Mouse (Mus musculus) liver, postnatal 0 days (tissue): ENCODE data around the gene Tmem120a. TPM values are rescaled to one million over a fixed set of nuclear protein-coding genes. Genes with fewer than 3 reads are reported as not detected.

Experiments
- ATAC-seq: fragments of 200-750 bp; cut with Nextera tagmentation; 2 replicates; pipeline ENCODE4 v1.8.0; 2017; ENCODE audit warnings: mild to moderate bottlenecking, moderate library complexity
- DNase-seq: peaks from one replicate; pipeline ENCODE4 v3.0.0-alpha.2; 2016
- H3K27ac ChIP-seq: fragments of 300-500 bp; sonication (generic); 2 replicates; pipeline ENCODE4 v1.5.1; 2014; ENCODE audit warnings: antibody characterized with exemption, moderate library complexity, mild to moderate bottlenecking, low read depth
- H3K27me3 ChIP-seq: fragments of 300-500 bp; sonication (generic); 2 replicates; pipeline ENCODE4 v1.6.1; 2014; ENCODE audit warnings: low read length, control low read depth, mixed read lengths; ENCODE audit not compliant: insufficient read depth
- H3K36me3 ChIP-seq: fragments of 300-500 bp; sonication (generic); replicated peaks from 2 replicates; pipeline ENCODE4 v1.6.1; 2014; ENCODE audit warnings: mild to moderate bottlenecking, control low read depth, low read length, moderate library complexity, mixed read lengths; ENCODE audit not compliant: insufficient read depth
- H3K4me1 ChIP-seq: fragments of 300-500 bp; sonication (generic); 2 replicates; pipeline ENCODE4 v1.6.1; 2014; ENCODE audit warnings: antibody characterized with exemption, mild to moderate bottlenecking, control low read depth; ENCODE audit not compliant: insufficient read depth
- H3K4me2 ChIP-seq: fragments of 300-500 bp; sonication (generic); 2 replicates; pipeline ENCODE4 v1.6.1; 2014; ENCODE audit warnings: low read depth, mild to moderate bottlenecking, low read length, moderate library complexity, mixed read lengths
- H3K4me3 ChIP-seq: fragments of 300-500 bp; sonication (generic); 2 replicates; pipeline ENCODE4 v1.5.1; 2014; ENCODE audit warnings: low read depth, low read length
- H3K9ac ChIP-seq: fragments of 300-500 bp; sonication (generic); replicated peaks from 2 replicates; pipeline ENCODE4 v1.6.1; 2014; ENCODE audit warnings: mild to moderate bottlenecking, moderate library complexity
- H3K9me3 ChIP-seq: fragments of 300-500 bp; sonication (generic); 2 replicates; pipeline ENCODE4 v1.6.1; 2016; ENCODE audit warnings: mild to moderate bottlenecking, control low read depth, low read length, mixed read lengths
- CTCF ChIP-seq: sonication (generic); IDR thresholded peaks from 2 replicates; pipeline ENCODE4 v1.5.1; 2016; ENCODE audit warnings: antibody characterized with exemption, low read depth
- EP300 ChIP-seq: IDR thresholded peaks from 2 replicates; pipeline ENCODE4 v1.6.1; 2016; ENCODE audit warnings: antibody characterized with exemption, low read depth, mild to moderate bottlenecking
- WGBS: fragments of 180-500 bp; shearing (Covaris S2); extraction: QIAGEN DNeasy Blood & Tissue Kit; methylation state at CpG from one replicate; pipeline ENCODE4 v1.1.7; 2014; ENCODE audit not compliant: insufficient replicate concordance; 5-methylcytosine and 5-hydroxymethylcytosine counted together
- polyA plus RNA-seq: library from polyadenylated mRNA; unstranded; fragments of >200 nt; fragmentation: Nextera tagmentation; extraction: Ambion mirVana; gene quantifications from 2 replicates; pipeline ENCODE4 v1.2.1, GENCODE M21; 2015

Tmem120a gene
- polyA plus RNA-seq, 1 experiment from 2014 or later = 80.8 TPM

- DNase-seq = no peak
- Histone ChIP-seq H3K4me1 (peaks cover 13% of the 10 kb centered on the region), H3K9me3 (0 out of 2 replicates have a peak, but pooled peaks cover 2% of the 10 kb centered on the region), H3K9ac (peak overlapping the region; percentile 62), H3K27ac (peak overlapping the region; percentile 71), H3K4me3 (peak overlapping the region; percentile 61), H3K27me3 (no peaks in the 10 kb centered on the region), H3K36me3 (peaks cover 4% of the 10 kb centered on the region; the same call in 1 of the 2 replicates), H3K4me2 (peak overlapping the region; percentile 78)
- WGBS = 25% methylated on average over 12 of the region's 12 CpGs
- TF ChIP-seq EP300 = no peak
- TF ChIP-seq CTCF = no peak
- peak; percentile 8 for ATAC-seq
Observed at GRCm38 (mm10) chr5:135744742-135745141, 494 bp upstream of the Tmem120a start.

GRCm38 (mm10) chr5:135742941-135743740, 1.1 kb downstream of the Tmem120a start:
- Histone ChIP-seq H3K27ac (peak overlapping the region; percentile 58; the same call in 1 of the 2 replicates), H3K4me1 (peaks cover 13% of the 10 kb centered on the region), H3K4me3 (peak overlapping the region; percentile 61), H3K9ac (peak overlapping the region; percentile 66), H3K27me3 (no peaks in the 10 kb centered on the region), H3K36me3 (peaks cover 4% of the 10 kb centered on the region), H3K9me3 (0 out of 2 replicates have a peak, but pooled peaks cover 2% of the 10 kb centered on the region), H3K4me2 (peak overlapping the region; percentile 78)
- WGBS = 24% methylated on average over 18 of the region's 18 CpGs
- TF ChIP-seq EP300 = no peak
- TF ChIP-seq CTCF = no peak
- ATAC-seq (peak; percentile 6), DNase-seq (peak; percentile 33)

- 51% methylated on average over 10 of the region's 10 CpGs for WGBS
- no peak overlapping the region for H3K4me2 ChIP-seq
- peaks cover 13% of the 10 kb centered on the region for H3K4me1 ChIP-seq
- ATAC-seq (no peak), DNase-seq (peak; percentile 38)
- no peaks in the 10 kb centered on the region for H3K9me3 ChIP-seq
- no peak overlapping the region for H3K9ac ChIP-seq
- H3K36me3 ChIP-seq = peaks cover 6% of the 10 kb centered on the region
- no peak overlapping the region for H3K27ac ChIP-seq
- H3K27me3 ChIP-seq = no peaks in the 10 kb centered on the region
- no peak for TF ChIP-seq EP300
- TF ChIP-seq CTCF = no peak
- H3K4me3 ChIP-seq = no peak overlapping the region
Observed at GRCm38 (mm10) chr5:135742156-135742555, 2.1 kb downstream of the Tmem120a start.

DNA sequence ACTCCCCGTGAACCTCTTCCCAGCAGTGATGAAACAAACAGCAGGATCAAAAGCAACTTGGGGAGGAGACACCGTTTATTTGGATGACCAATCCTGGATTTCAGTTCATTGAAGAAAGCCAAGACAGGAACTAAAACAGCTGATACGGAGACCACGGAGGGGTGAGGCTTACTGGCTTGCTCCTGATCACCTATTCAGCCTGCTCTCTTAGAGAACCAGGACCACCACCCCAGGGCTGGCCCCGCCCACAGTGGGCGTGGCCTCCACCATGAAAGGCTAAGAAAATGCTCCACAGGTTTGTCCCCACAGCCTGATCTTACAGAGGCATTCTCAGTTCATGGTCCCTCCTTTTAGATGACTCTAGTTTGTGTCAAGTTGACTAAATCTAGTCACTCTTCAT, 6.0 kb downstream of the Tmem120a start:
- WGBS = 41% methylated on average over 6 of the region's 6 CpGs
- peak; percentile 19 for DNase-seq
- H3K4me1 ChIP-seq = peaks cover 9% of the 10 kb centered on the region
- H3K9me3 ChIP-seq = no peaks in the 10 kb centered on the region
- H3K4me3 ChIP-seq = no peak overlapping the region
- H3K27ac ChIP-seq = no peak overlapping the region
- no peak overlapping the region for H3K9ac ChIP-seq
- no peak overlapping the region for H3K4me2 ChIP-seq
- H3K36me3 ChIP-seq = peaks cover 32% of the 10 kb centered on the region
- TF ChIP-seq EP300 (no peak), CTCF (no peak)
- no peak for ATAC-seq
- H3K27me3 ChIP-seq = no peaks in the 10 kb centered on the region

DNA sequence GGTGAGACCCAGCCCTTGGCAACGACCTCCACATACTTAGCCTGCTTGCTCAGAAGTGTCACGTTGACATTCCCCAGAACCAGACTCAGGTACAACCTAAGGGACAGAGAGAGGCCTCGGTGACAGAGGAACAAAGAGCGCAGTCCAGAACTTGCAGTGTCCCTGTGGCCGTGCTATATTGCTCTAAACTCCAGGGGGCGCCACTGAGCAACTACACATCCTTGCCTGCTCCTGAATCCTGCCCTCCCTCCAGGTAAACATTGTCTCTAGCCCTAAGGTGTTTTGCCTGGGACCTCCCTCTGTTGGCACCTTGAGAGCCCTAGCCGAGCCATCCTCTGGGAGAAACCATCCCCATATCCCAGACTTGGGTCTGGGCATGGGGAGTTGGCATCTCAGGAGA, 7.1 kb downstream of the Tmem120a start:
- no peak overlapping the region for H3K4me3 ChIP-seq
- DNase-seq = peak; percentile 57
- peak; percentile 74 for TF ChIP-seq CTCF
- TF ChIP-seq EP300 = no peak

DNA sequence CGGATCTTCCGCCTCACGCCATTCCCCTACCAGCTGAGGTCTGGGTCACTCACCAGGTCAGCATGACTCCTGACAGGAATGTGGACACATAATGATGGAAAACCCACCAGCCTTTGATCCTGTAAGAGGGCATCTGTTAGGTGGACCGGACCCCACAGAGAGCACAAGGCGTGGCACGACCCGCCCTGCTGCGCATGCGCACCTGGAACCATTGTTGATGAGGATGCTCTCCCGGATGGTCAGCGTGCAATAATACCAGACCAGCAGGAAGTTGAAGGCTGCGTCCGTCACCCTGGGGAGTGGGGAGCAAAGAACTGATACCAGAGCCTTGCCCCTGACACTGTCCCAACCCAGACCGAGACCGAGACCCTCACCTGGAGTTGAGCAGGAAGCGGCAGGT, 7.7 kb downstream of the Tmem120a start:
- TF ChIP-seq EP300 = no peak
- TF ChIP-seq CTCF = no peak
- 91% methylated on average over 16 of the region's 16 CpGs for whole genome bisulfite sequencing

More for the DNA sequence above, 7.1 kb downstream of the Tmem120a start:
- peaks cover 43% of the 10 kb centered on the region for H3K36me3 ChIP-seq
- no peaks in the 10 kb centered on the region for H3K9me3 ChIP-seq
- no peaks in the 10 kb centered on the region for H3K4me1 ChIP-seq
- WGBS = 81% methylated on average over 7 of the region's 7 CpGs
- no peak overlapping the region for H3K9ac ChIP-seq
- H3K27me3 ChIP-seq = no peaks in the 10 kb centered on the region
- ATAC-seq = peak; percentile 22; the same call in 1 of the 2 replicates
- H3K4me2 ChIP-seq = no peak overlapping the region
- no peak overlapping the region for H3K27ac ChIP-seq

More for the DNA sequence above, 7.7 kb downstream of the Tmem120a start:
- H3K27ac ChIP-seq = no peak overlapping the region
- no peaks in the 10 kb centered on the region for H3K4me1 ChIP-seq
- no peak overlapping the region for H3K4me3 ChIP-seq
- no peaks in the 10 kb centered on the region for H3K9me3 ChIP-seq
- H3K9ac ChIP-seq = no peak overlapping the region
- H3K4me2 ChIP-seq = no peak overlapping the region
- H3K36me3 ChIP-seq = peaks cover 45% of the 10 kb centered on the region
- no peak for ATAC-seq
- peak; percentile 20 for DNase-seq
- H3K27me3 ChIP-seq = no peaks in the 10 kb centered on the region
